Mouse (Mus musculus): Measurements from ENCODE around the gene Ahnak. TPM values are rescaled to one million over a fixed set of nuclear protein-coding genes. Genes with fewer than 3 reads are reported as not detected.

The Ahnak gene
- 34.2 TPM for polyA plus RNA-seq (2014; fragmentation: Illumina TruSeq; extraction: RNeasy Lipid Tissue Mini Kit (QIAGEN cat#74804); ENCODE audit: low read depth, low replicate concordance)

GRCm38 (mm10) chr19:8989066-8989566 is at the start of gene Ahnak:
TSS of gene Ahnak (plus strand) at chr19:8989284.

GRCm38 (mm10) chr19:8941515-8942217 is 47.4 kb upstream of the Ahnak start, which contains the start of gene Mta2:
TSS of gene Mta2 (plus strand) at chr19:8941875.

DNA sequence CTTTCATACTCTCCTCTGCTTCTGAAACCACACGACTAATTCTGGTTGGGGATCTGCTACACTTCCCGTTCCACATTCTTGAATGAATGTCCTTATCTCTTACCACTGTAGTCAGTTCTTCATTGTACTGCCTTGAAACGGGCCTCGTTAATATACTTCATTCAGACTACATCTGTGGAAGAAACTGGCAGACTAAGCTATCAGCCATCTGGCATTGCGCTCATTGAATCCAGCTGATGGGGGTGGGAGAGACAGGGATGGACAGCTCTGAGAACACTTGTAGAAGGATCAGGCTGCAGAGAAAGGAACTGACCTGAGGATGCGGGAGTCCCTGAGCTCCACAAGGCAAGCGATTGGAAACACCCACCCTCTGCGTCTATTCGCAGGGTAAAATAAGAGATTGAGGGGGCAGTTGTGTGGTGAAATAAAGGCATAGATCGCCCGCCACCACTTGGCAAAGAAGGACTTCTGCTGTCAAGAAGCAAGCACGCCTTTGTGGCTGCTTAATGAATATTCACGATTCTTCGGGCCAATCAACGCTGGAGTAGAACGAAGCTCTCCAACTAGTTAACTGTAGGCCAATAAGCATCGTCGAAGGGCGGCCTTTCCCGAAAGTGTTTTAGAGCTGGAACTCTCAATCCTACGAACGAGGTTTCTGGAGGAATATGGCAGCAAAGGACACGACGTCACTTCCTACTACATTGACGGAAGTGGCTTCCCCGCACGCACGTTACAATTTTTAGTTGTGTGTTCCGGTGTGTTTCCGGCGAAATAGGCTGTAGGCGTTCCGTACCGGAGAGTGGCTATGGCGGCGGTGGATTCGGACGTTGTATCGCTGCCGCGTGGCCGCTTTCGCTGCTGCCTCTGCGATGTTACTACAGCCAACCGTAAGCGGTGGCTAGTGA is 35.7 kb upstream of the Ahnak start, which contains the start of gene Tut1:
TSS of gene Tut1 (plus strand) at position 713 of the 905 bp plus-strand sequence.

GRCm38 (mm10) chr19:8966590-8967372 is 22.3 kb upstream of the Ahnak start, which contains the start of gene Eef1g:
TSS of gene Eef1g (plus strand) at chr19:8967041.

GRCm38 (mm10) chr19:9087821-9088220 is 98.7 kb downstream of the Ahnak start, which contains the start of gene Scgb1a1:
TSS of gene Scgb1a1 (minus strand) at chr19:9087958.

Other genes starting within 250 kb of the Ahnak start
- gene 1700092M07Rik, start 248.6 kb upstream of the Ahnak start, polyA plus RNA-seq (2014; fragmentation: Illumina TruSeq; extraction: RNeasy Lipid Tissue Mini Kit (QIAGEN cat#74804); ENCODE audit: low read depth, low replicate concordance), result not detected
- 63.2 TPM for gene Stx5a, start 247.9 kb upstream of the Ahnak start, polyA plus RNA-seq (2014; fragmentation: Illumina TruSeq; extraction: RNeasy Lipid Tissue Mini Kit (QIAGEN cat#74804); ENCODE audit: low read depth, low replicate concordance)
- gene Nxf1, start 232.2 kb upstream of the Ahnak start, polyA plus RNA-seq (2014; fragmentation: Illumina TruSeq; extraction: RNeasy Lipid Tissue Mini Kit (QIAGEN cat#74804); ENCODE audit: low read depth, low replicate concordance), result 68.2 TPM
- gene Tmem223, start 218.3 kb upstream of the Ahnak start, polyA plus RNA-seq (2014; fragmentation: Illumina TruSeq; extraction: RNeasy Lipid Tissue Mini Kit (QIAGEN cat#74804); ENCODE audit: low read depth, low replicate concordance), result 50.0 TPM
- gene Tmem179b, start 214.8 kb upstream of the Ahnak start, polyA plus RNA-seq (2014; fragmentation: Illumina TruSeq; extraction: RNeasy Lipid Tissue Mini Kit (QIAGEN cat#74804); ENCODE audit: low read depth, low replicate concordance), result 51.8 TPM
- gene Taf6l, start 202.9 kb upstream of the Ahnak start, polyA plus RNA-seq (2014; fragmentation: Illumina TruSeq; extraction: RNeasy Lipid Tissue Mini Kit (QIAGEN cat#74804); ENCODE audit: low read depth, low replicate concordance), result 1.4 TPM
- gene Polr2g, start 190.7 kb upstream of the Ahnak start, polyA plus RNA-seq (2014; fragmentation: Illumina TruSeq; extraction: RNeasy Lipid Tissue Mini Kit (QIAGEN cat#74804); ENCODE audit: low read depth, low replicate concordance), result 94.7 TPM
- 0.47 TPM for gene Zbtb3, start 186.7 kb upstream of the Ahnak start, polyA plus RNA-seq (2014; fragmentation: Illumina TruSeq; extraction: RNeasy Lipid Tissue Mini Kit (QIAGEN cat#74804); ENCODE audit: low read depth, low replicate concordance)
- gene Ttc9c, start 170.0 kb upstream of the Ahnak start, polyA plus RNA-seq (2014; fragmentation: Illumina TruSeq; extraction: RNeasy Lipid Tissue Mini Kit (QIAGEN cat#74804); ENCODE audit: low read depth, low replicate concordance), result 87.3 TPM
- 117 TPM for gene Hnrnpul2, start 169.3 kb upstream of the Ahnak start, polyA plus RNA-seq (2014; fragmentation: Illumina TruSeq; extraction: RNeasy Lipid Tissue Mini Kit (QIAGEN cat#74804); ENCODE audit: low read depth, low replicate concordance)
- gene AC129217.1, start 159.5 kb upstream of the Ahnak start, polyA plus RNA-seq (2014; fragmentation: Illumina TruSeq; extraction: RNeasy Lipid Tissue Mini Kit (QIAGEN cat#74804); ENCODE audit: low read depth, low replicate concordance), result not detected
- 24.6 TPM for gene Bscl2, start 151.8 kb upstream of the Ahnak start, polyA plus RNA-seq (2014; fragmentation: Illumina TruSeq; extraction: RNeasy Lipid Tissue Mini Kit (QIAGEN cat#74804); ENCODE audit: low read depth, low replicate concordance)
- gene Gng3, start 150.1 kb upstream of the Ahnak start, polyA plus RNA-seq (2014; fragmentation: Illumina TruSeq; extraction: RNeasy Lipid Tissue Mini Kit (QIAGEN cat#74804); ENCODE audit: low read depth, low replicate concordance), result 2.2 TPM
- 3.3 TPM for gene Lrrn4cl, start 138.5 kb upstream of the Ahnak start, polyA plus RNA-seq (2014; fragmentation: Illumina TruSeq; extraction: RNeasy Lipid Tissue Mini Kit (QIAGEN cat#74804); ENCODE audit: low read depth, low replicate concordance)
- 25.3 TPM for gene Ubxn1, start 117.8 kb upstream of the Ahnak start, polyA plus RNA-seq (2014; fragmentation: Illumina TruSeq; extraction: RNeasy Lipid Tissue Mini Kit (QIAGEN cat#74804); ENCODE audit: low read depth, low replicate concordance)
- gene Uqcc3, start 108.4 kb upstream of the Ahnak start, polyA plus RNA-seq (2014; fragmentation: Illumina TruSeq; extraction: RNeasy Lipid Tissue Mini Kit (QIAGEN cat#74804); ENCODE audit: low read depth, low replicate concordance), result 3.3 TPM
- gene Lbhd1, start 105.6 kb upstream of the Ahnak start, polyA plus RNA-seq (2014; fragmentation: Illumina TruSeq; extraction: RNeasy Lipid Tissue Mini Kit (QIAGEN cat#74804); ENCODE audit: low read depth, low replicate concordance), result 76.6 TPM
- not detected for gene Gm49403, start 105.4 kb upstream of the Ahnak start, polyA plus RNA-seq (2014; fragmentation: Illumina TruSeq; extraction: RNeasy Lipid Tissue Mini Kit (QIAGEN cat#74804); ENCODE audit: low read depth, low replicate concordance)
- gene 1810009A15Rik, start 100.4 kb upstream of the Ahnak start, polyA plus RNA-seq (2014; fragmentation: Illumina TruSeq; extraction: RNeasy Lipid Tissue Mini Kit (QIAGEN cat#74804); ENCODE audit: low read depth, low replicate concordance), result 7.9 TPM
- gene Gm49416, start 100.4 kb upstream of the Ahnak start, polyA plus RNA-seq (2014; fragmentation: Illumina TruSeq; extraction: RNeasy Lipid Tissue Mini Kit (QIAGEN cat#74804); ENCODE audit: low read depth, low replicate concordance), result not detected
- gene Ints5, start 96.3 kb upstream of the Ahnak start, polyA plus RNA-seq (2014; fragmentation: Illumina TruSeq; extraction: RNeasy Lipid Tissue Mini Kit (QIAGEN cat#74804); ENCODE audit: low read depth, low replicate concordance), result 1.2 TPM
- gene Ganab, start 91.2 kb upstream of the Ahnak start, polyA plus RNA-seq (2014; fragmentation: Illumina TruSeq; extraction: RNeasy Lipid Tissue Mini Kit (QIAGEN cat#74804); ENCODE audit: low read depth, low replicate concordance), result 97.8 TPM
- gene B3gat3, start 68.9 kb upstream of the Ahnak start, polyA plus RNA-seq (2014; fragmentation: Illumina TruSeq; extraction: RNeasy Lipid Tissue Mini Kit (QIAGEN cat#74804); ENCODE audit: low read depth, low replicate concordance), result 11.3 TPM
- gene Rom1, start 59.9 kb upstream of the Ahnak start, polyA plus RNA-seq (2014; fragmentation: Illumina TruSeq; extraction: RNeasy Lipid Tissue Mini Kit (QIAGEN cat#74804); ENCODE audit: low read depth, low replicate concordance), result 3.3 TPM
- gene Eml3, start 59.7 kb upstream of the Ahnak start, polyA plus RNA-seq (2014; fragmentation: Illumina TruSeq; extraction: RNeasy Lipid Tissue Mini Kit (QIAGEN cat#74804); ENCODE audit: low read depth, low replicate concordance), result 7.1 TPM
- 70.1 TPM for gene Mta2, start 47.4 kb upstream of the Ahnak start, polyA plus RNA-seq (2014; fragmentation: Illumina TruSeq; extraction: RNeasy Lipid Tissue Mini Kit (QIAGEN cat#74804); ENCODE audit: low read depth, low replicate concordance)
- 2.8 TPM for gene Tut1, start 35.4 kb upstream of the Ahnak start, polyA plus RNA-seq (2014; fragmentation: Illumina TruSeq; extraction: RNeasy Lipid Tissue Mini Kit (QIAGEN cat#74804); ENCODE audit: low read depth, low replicate concordance)
- gene Eef1g, start 22.2 kb upstream of the Ahnak start, polyA plus RNA-seq (2014; fragmentation: Illumina TruSeq; extraction: RNeasy Lipid Tissue Mini Kit (QIAGEN cat#74804); ENCODE audit: low read depth, low replicate concordance), result 77.3 TPM
- gene Scgb1a1, start 98.7 kb downstream of the Ahnak start, polyA plus RNA-seq (2014; fragmentation: Illumina TruSeq; extraction: RNeasy Lipid Tissue Mini Kit (QIAGEN cat#74804); ENCODE audit: low read depth, low replicate concordance), result 1.8 TPM
- gene Asrgl1, start 146.4 kb downstream of the Ahnak start, polyA plus RNA-seq (2014; fragmentation: Illumina TruSeq; extraction: RNeasy Lipid Tissue Mini Kit (QIAGEN cat#74804); ENCODE audit: low read depth, low replicate concordance), result 14.8 TPM

Data from adrenal gland, adult 10 weeks (tissue).